Mouse (Mus musculus): ENCODE results near the gene Nedd8. TPM values are rescaled to one million over a fixed set of nuclear protein-coding genes. Genes with fewer than 3 reads are reported as not detected.
A peak's percentile ranks its signal among the peaks of the same experiment; 100 is the strongest.

The Nedd8 gene
- polyA plus RNA-seq, 1 experiment from 2014 or later: 655 TPM

GRCm38 (mm10) chr14:55618486-55619195 is 53.3 kb downstream of the Nedd8 start:
- peaks cover 21% of the 10 kb centered on the region for H3K4me1 ChIP-seq
- WGBS: 49% methylated on average over 22 of the region's 22 CpGs
- H3K36me3 ChIP-seq: peaks cover 10% of the 10 kb centered on the region
- peaks cover 9% of the 10 kb centered on the region; the same call in 1 of the 2 replicates for H3K27me3 ChIP-seq (ENCODE audit: low read depth, poor library complexity, severe bottlenecking)
- no peaks in the 10 kb centered on the region for H3K9me3 ChIP-seq (replicated peaks)
- H3K27ac ChIP-seq: peak overlapping the region; percentile 46; the same call in 1 of the 2 replicates
- H3K4me3 ChIP-seq: peak overlapping the region; percentile 39
- no peak for DNase-seq (ENCODE audit: low spot score)

GRCm38 (mm10) chr14:55617822-55618221 is 54.1 kb downstream of the Nedd8 start, which contains the start of gene Rec8:
Gene Rec8, plus strand, starts transcription at chr14:55618037.
- 0 out of 2 replicates have a peak, but pooled peaks cover 3% of the 10 kb centered on the region for H3K36me3 ChIP-seq
- H3K4me1 ChIP-seq: peaks cover 21% of the 10 kb centered on the region
- H3K4me3 ChIP-seq: peak within 1 kb of the TSS; percentile 39
- no peaks in the 10 kb centered on the region for H3K9me3 ChIP-seq (replicated peaks)
- peak within 1 kb of the TSS; percentile 46; the same call in 1 of the 2 replicates for H3K27ac ChIP-seq
- 21% methylated on average over 21 of the region's 21 CpGs for WGBS
- DNase-seq (ENCODE audit: low spot score): peak; percentile 66
- peaks cover 9% of the 10 kb centered on the region; the same call in 1 of the 2 replicates for H3K27me3 ChIP-seq (ENCODE audit: low read depth, poor library complexity, severe bottlenecking)

- H3K9me3 ChIP-seq (replicated peaks): no peaks in the 10 kb centered on the region
- H3K4me1 ChIP-seq: peaks cover 21% of the 10 kb centered on the region
- 83% methylated on average over 2 of the region's 2 CpGs for WGBS
- no peaks in the 10 kb centered on the region for H3K36me3 ChIP-seq
- H3K27me3 ChIP-seq (ENCODE audit: low read depth, poor library complexity, severe bottlenecking): peaks cover 9% of the 10 kb centered on the region; the same call in 1 of the 2 replicates
- DNase-seq (ENCODE audit: low spot score): no peak
- no peak overlapping the region for H3K4me3 ChIP-seq
- no peak overlapping the region for H3K27ac ChIP-seq
These were observed 55.1 kb downstream of the Nedd8 start for GRCm38 (mm10) chr14:55616844-55617243.

GRCm38 (mm10) chr14:55615876-55616275 is 56.0 kb downstream of the Nedd8 start:
- WGBS: 59% methylated on average over 2 of the region's 2 CpGs
- no peak overlapping the region for H3K27ac ChIP-seq
- no peaks in the 10 kb centered on the region for H3K9me3 ChIP-seq (replicated peaks)

GRCm38 (mm10) chr14:55614565-55615178 is 57.3 kb downstream of the Nedd8 start:
- Histone ChIP-seq H3K4me3 (no peak overlapping the region), H3K4me1 (peaks cover 21% of the 10 kb centered on the region), H3K27me3 (ENCODE audit: low read depth, poor library complexity, severe bottlenecking) (peaks cover 8% of the 10 kb centered on the region; the same call in 1 of the 2 replicates), H3K9me3 (replicated peaks) (no peaks in the 10 kb centered on the region), H3K27ac (no peak overlapping the region), H3K36me3 (peaks cover 7% of the 10 kb centered on the region)
- WGBS: 81% methylated on average over 7 of the region's 7 CpGs
- no peak for DNase-seq (ENCODE audit: low spot score)

More at GRCm38 (mm10) chr14:55615876-55616275, 56.0 kb downstream of the Nedd8 start:
- Histone ChIP-seq H3K36me3 (no peaks in the 10 kb centered on the region), H3K4me3 (no peak overlapping the region), H3K27me3 (ENCODE audit: low read depth, poor library complexity, severe bottlenecking) (peaks cover 9% of the 10 kb centered on the region; the same call in 1 of the 2 replicates), H3K4me1 (peaks cover 21% of the 10 kb centered on the region)
- DNase-seq (ENCODE audit: low spot score): no peak

GRCm38 (mm10) chr14:55613346-55613745 is 58.6 kb downstream of the Nedd8 start:
- 79% methylated on average over 6 of the region's 6 CpGs for WGBS
- H3K27me3 ChIP-seq (ENCODE audit: low read depth, poor library complexity, severe bottlenecking): no peaks in the 10 kb centered on the region
- no peaks in the 10 kb centered on the region for H3K9me3 ChIP-seq (replicated peaks)
- no peak overlapping the region for H3K27ac ChIP-seq
- H3K4me3 ChIP-seq: no peak overlapping the region
- H3K36me3 ChIP-seq: peaks cover 21% of the 10 kb centered on the region
- no peak for DNase-seq (ENCODE audit: low spot score)
- peaks cover 13% of the 10 kb centered on the region for H3K4me1 ChIP-seq

Other genes starting within 250 kb of the Nedd8 start
- gene Dhrs4, start 193.4 kb downstream of the Nedd8 start, polyA plus RNA-seq (2016; fragmentation: Nextera tagmentation; extraction: Ambion mirVana): 74.5 and 83.2 TPM in 2 replicates
- gene Carmil3, start 181.5 kb downstream of the Nedd8 start, polyA plus RNA-seq (2016; fragmentation: Nextera tagmentation; extraction: Ambion mirVana): 2.4 and 2.9 TPM in 2 replicates
- gene Cpne6, start 161.7 kb downstream of the Nedd8 start, polyA plus RNA-seq (2016; fragmentation: Nextera tagmentation; extraction: Ambion mirVana): 0.05 TPM in 1 of 2 replicates, not detected in the other
- not detected in 2 replicates for gene Nrl, start 147.1 kb downstream of the Nedd8 start, polyA plus RNA-seq (2016; fragmentation: Nextera tagmentation; extraction: Ambion mirVana)
- 22.1 and 26.9 TPM in 2 replicates for gene Pck2, start 131.9 kb downstream of the Nedd8 start, polyA plus RNA-seq (2016; fragmentation: Nextera tagmentation; extraction: Ambion mirVana)
- gene Dcaf11, start 112.1 kb downstream of the Nedd8 start, polyA plus RNA-seq (2016; fragmentation: Nextera tagmentation; extraction: Ambion mirVana): 62.3 and 69.1 TPM in 2 replicates
- 0.59 and 0.87 TPM in 2 replicates for gene A730061H03Rik, start 111.7 kb downstream of the Nedd8 start, polyA plus RNA-seq (2016; fragmentation: Nextera tagmentation; extraction: Ambion mirVana)
- gene Fitm1, start 96.5 kb downstream of the Nedd8 start, polyA plus RNA-seq (2016; fragmentation: Nextera tagmentation; extraction: Ambion mirVana): 1.3 and 3.9 TPM in 2 replicates
- gene Psme1, start 94.0 kb downstream of the Nedd8 start, polyA plus RNA-seq (2016; fragmentation: Nextera tagmentation; extraction: Ambion mirVana): 109 and 115 TPM in 2 replicates
- 5.2 and 5.4 TPM in 2 replicates for gene Emc9, start 86.8 kb downstream of the Nedd8 start, polyA plus RNA-seq (2016; fragmentation: Nextera tagmentation; extraction: Ambion mirVana)
- gene Psme2, start 81.0 kb downstream of the Nedd8 start, polyA plus RNA-seq (2016; fragmentation: Nextera tagmentation; extraction: Ambion mirVana): 157 and 192 TPM in 2 replicates
- 19.7 and 22.6 TPM in 2 replicates for gene Rnf31, start 80.4 kb downstream of the Nedd8 start, polyA plus RNA-seq (2016; fragmentation: Nextera tagmentation; extraction: Ambion mirVana)
- 4.9 and 7.0 TPM in 2 replicates for gene Irf9, start 68.6 kb downstream of the Nedd8 start, polyA plus RNA-seq (2016; fragmentation: Nextera tagmentation; extraction: Ambion mirVana)
- gene Rec8, start 54.1 kb downstream of the Nedd8 start, polyA plus RNA-seq (2016; fragmentation: Nextera tagmentation; extraction: Ambion mirVana): 6.1 and 12.1 TPM in 2 replicates
- gene Ipo4, start 36.2 kb downstream of the Nedd8 start, polyA plus RNA-seq (2016; fragmentation: Nextera tagmentation; extraction: Ambion mirVana): 134 and 152 TPM in 2 replicates
- gene Gm49378, start 34.2 kb downstream of the Nedd8 start, polyA plus RNA-seq (2016; fragmentation: Nextera tagmentation; extraction: Ambion mirVana): 1.1 and 2.2 TPM in 2 replicates
- 80.6 and 92.0 TPM in 2 replicates for gene Tm9sf1, start 28.3 kb downstream of the Nedd8 start, polyA plus RNA-seq (2016; fragmentation: Nextera tagmentation; extraction: Ambion mirVana)
- gene Tssk4, start 21.9 kb downstream of the Nedd8 start, polyA plus RNA-seq (2016; fragmentation: Nextera tagmentation; extraction: Ambion mirVana): 0.60 and 0.61 TPM in 2 replicates
- gene Mdp1, start 11.6 kb downstream of the Nedd8 start, polyA plus RNA-seq (2016; fragmentation: Nextera tagmentation; extraction: Ambion mirVana): 58.8 and 67.0 TPM in 2 replicates
- gene Gmpr2, start 183 bp downstream of the Nedd8 start, polyA plus RNA-seq (2016; fragmentation: Nextera tagmentation; extraction: Ambion mirVana): 55.8 and 60.8 TPM in 2 replicates
- gene Tinf2, start 9.7 kb upstream of the Nedd8 start, polyA plus RNA-seq (2016; fragmentation: Nextera tagmentation; extraction: Ambion mirVana): 66.2 and 77.9 TPM in 2 replicates
- gene Tgm1, start 41.8 kb upstream of the Nedd8 start, polyA plus RNA-seq (2016; fragmentation: Nextera tagmentation; extraction: Ambion mirVana): 1.5 and 1.9 TPM in 2 replicates
- gene Rabggta, start 50.1 kb upstream of the Nedd8 start, polyA plus RNA-seq (2016; fragmentation: Nextera tagmentation; extraction: Ambion mirVana): 27.3 and 29.7 TPM in 2 replicates
- 65.2 and 67.4 TPM in 2 replicates for gene Dhrs1, start 73.6 kb upstream of the Nedd8 start, polyA plus RNA-seq (2016; fragmentation: Nextera tagmentation; extraction: Ambion mirVana)
- 68.7 and 71.4 TPM in 2 replicates for gene Nop9, start 73.6 kb upstream of the Nedd8 start, polyA plus RNA-seq (2016; fragmentation: Nextera tagmentation; extraction: Ambion mirVana)
- gene Cideb, start 86.3 kb upstream of the Nedd8 start, polyA plus RNA-seq (2016; fragmentation: Nextera tagmentation; extraction: Ambion mirVana): 0.24 TPM in 1 of 2 replicates, not detected in the other
- gene Ltb4r2, start 89.3 kb upstream of the Nedd8 start, polyA plus RNA-seq (2016; fragmentation: Nextera tagmentation; extraction: Ambion mirVana): 0.23 and 0.30 TPM in 2 replicates
- gene Ltb4r1, start 93.8 kb upstream of the Nedd8 start, polyA plus RNA-seq (2016; fragmentation: Nextera tagmentation; extraction: Ambion mirVana): 0.14 and 0.26 TPM in 2 replicates
- 7.7 and 13.3 TPM in 2 replicates for gene Adcy4, start 112.0 kb upstream of the Nedd8 start, polyA plus RNA-seq (2016; fragmentation: Nextera tagmentation; extraction: Ambion mirVana)
- 25.3 and 29.3 TPM in 2 replicates for gene Ripk3, start 116.7 kb upstream of the Nedd8 start, polyA plus RNA-seq (2016; fragmentation: Nextera tagmentation; extraction: Ambion mirVana)
- gene Nfatc4, start 151.0 kb upstream of the Nedd8 start, polyA plus RNA-seq (2016; fragmentation: Nextera tagmentation; extraction: Ambion mirVana): 106 and 157 TPM in 2 replicates
- 31.1 and 44.4 TPM in 2 replicates for gene Nynrin, start 181.9 kb upstream of the Nedd8 start, polyA plus RNA-seq (2016; fragmentation: Nextera tagmentation; extraction: Ambion mirVana)
- gene Cbln3, start 212.3 kb upstream of the Nedd8 start, polyA plus RNA-seq (2016; fragmentation: Nextera tagmentation; extraction: Ambion mirVana): 0.15 and 0.31 TPM in 2 replicates
- 35.0 and 38.8 TPM in 2 replicates for gene Khnyn, start 212.8 kb upstream of the Nedd8 start, polyA plus RNA-seq (2016; fragmentation: Nextera tagmentation; extraction: Ambion mirVana)
- gene Sdr39u1, start 228.2 kb upstream of the Nedd8 start, polyA plus RNA-seq (2016; fragmentation: Nextera tagmentation; extraction: Ambion mirVana): 55.0 and 70.3 TPM in 2 replicates